Mouse (Mus musculus) 3T3-L1 (cell line): Measurements from ENCODE around the gene Xpa.
A peak's percentile ranks its signal among the peaks of the same experiment; 100 is the strongest.

Experiments
- DNase-seq: peaks from one replicate; pipeline ENCODE4 v3.0.0-alpha.2; 2015; ENCODE audit warnings: low read depth, low spot score

Xpa gene

DNA sequence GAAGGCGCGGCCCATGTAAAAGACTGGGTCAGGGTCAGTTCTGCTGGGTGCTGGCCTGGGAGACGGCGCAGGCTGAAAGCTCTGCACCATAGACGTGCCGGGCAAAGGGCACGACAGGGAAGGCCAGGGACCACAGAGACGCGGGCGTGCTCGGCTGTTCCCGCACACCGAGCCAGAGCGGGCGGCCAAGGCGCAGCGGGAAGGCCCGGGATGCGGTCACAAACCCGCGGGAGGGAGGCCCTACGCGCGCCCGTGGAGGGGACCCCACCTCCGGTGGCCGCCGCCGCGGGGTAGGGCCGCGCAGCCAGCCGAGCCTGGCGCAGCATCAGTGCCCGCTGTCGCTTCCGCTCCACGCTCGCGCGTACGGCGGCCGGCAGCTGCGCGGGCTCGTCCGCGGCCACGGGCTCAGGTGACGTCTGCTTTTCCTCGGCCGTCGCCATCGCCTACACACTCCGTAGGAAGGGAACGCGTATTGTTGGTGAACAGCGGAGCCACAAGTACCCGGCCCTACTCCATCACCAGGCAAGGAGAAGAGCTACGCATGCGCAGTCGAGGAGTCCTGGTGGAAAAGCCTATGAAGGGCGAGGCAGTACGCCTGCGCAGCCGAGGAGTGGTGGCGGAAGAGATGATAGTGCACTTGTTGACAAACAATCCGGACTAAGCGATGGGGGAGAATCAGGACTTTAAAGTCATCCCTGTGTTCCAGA lies at the start of gene Xpa:
TSS of gene Xpa (minus strand) at position 531 of the 707 bp plus-strand sequence.
- peak; percentile 97 for DNase-seq

DNA sequence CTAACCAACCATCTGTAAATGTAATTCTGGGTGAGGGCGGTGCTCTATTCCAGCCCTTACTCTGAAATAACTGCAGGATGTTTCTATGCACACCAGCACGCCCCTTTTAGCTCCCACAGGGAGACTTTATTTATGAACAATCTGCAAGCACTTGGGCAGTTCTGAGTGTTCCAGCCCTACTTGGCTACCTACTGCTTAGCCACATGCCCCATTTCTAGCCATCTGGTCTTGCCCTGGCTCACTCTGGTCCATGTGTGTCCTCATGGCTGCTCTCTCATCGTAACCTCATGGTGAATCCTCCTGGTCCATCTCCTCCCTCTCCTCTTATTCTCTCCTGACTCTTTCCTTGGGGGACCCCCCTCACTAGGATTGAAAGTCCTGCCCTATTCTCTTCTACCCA lies 39.8 kb upstream of the Xpa start:
- no peak for DNase-seq

DNA sequence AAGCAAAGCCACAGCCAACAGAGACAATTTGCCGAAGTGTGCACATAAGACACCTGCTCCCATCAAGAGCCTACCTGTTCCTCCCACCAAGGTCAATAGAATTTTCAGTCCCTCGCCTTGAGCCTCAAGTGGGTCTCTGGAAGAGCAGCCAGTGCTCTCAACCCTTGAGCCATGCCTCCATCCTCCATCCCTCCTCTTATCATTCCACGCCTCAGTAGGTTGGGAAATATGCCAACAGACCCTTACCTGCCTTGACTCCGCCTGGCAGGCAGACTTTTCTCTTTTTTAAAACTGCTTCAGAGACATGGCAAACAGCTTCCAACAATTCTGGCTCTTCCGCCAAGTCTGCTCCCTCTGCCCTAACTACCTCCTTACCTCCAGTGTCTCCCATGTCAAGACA lies 38.6 kb upstream of the Xpa start:
- DNase-seq: no peak

DNA sequence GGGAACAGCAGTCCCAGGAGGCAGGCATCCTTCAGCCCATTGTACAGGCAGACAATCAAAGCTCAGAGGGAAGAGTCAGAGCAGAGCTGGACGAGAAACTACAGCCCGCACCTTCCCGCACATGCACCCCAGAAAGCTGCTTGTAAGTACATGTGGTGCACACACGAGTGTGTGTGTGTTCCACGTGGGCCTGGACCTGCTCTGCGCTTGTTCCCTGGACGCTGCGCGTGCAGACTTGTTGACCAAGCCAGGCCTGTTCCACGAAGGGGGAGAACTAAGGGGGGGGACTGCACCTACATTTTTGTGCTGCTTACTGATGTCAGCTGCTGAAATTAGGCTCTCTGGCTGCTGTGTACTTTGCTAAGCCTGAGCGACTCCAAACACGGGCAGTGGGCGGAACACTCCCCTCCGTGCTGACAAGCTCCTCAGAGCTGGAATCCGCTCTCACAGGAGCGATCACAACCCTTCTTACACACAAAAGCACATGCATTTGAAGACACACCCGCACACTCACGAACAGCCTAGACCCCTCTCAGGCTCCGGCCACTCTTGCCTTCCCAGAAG lies 30.9 kb upstream of the Xpa start:
- no peak for DNase-seq

DNA sequence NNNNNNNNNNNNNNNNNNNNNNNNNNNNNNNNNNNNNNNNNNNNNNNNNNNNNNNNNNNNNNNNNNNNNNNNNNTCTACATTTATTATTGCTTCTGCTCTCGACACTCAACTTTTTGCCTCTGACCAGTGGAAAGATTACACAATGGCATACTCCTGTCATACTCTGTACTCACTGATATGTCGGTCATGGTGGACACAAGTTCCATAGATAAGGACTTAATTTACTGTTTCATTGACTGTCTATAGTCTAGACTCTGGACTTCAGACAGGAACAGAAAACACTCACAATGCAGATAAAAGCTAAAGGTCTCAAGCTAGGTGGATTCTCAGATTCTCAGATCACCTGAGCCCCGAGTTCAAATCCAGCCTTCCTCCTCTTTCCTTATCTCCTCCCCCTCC lies 25.0 kb upstream of the Xpa start:
- no peak for DNase-seq

DNA sequence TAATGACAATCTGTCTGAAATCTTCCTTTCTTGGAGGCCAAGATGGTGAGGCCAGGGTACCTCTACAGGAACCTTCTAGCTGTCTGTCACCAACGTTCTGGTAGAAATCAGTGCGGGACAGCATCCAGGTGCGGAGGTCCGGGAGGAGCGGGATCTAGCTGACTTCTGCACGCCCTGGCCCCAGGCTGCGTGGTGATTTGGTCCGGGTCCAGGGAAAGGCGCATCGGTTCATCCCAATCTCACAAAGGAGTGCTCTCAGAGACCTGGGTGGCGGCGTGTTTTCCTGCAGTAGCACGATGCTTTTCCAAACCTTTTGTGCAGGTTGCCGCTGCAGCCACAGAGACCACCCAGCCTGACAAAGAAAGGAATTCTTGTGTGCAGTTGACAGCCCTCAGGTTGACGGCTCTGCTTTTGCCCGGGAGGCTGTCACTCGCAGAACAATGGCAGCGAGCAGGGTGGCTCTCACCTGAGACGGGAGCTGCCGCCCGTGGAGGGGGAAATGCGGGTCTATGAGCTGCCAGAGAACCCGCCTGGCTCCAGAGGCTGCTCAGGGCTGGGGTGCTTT lies 6.5 kb upstream of the Xpa start:
- no peak for DNase-seq

DNA sequence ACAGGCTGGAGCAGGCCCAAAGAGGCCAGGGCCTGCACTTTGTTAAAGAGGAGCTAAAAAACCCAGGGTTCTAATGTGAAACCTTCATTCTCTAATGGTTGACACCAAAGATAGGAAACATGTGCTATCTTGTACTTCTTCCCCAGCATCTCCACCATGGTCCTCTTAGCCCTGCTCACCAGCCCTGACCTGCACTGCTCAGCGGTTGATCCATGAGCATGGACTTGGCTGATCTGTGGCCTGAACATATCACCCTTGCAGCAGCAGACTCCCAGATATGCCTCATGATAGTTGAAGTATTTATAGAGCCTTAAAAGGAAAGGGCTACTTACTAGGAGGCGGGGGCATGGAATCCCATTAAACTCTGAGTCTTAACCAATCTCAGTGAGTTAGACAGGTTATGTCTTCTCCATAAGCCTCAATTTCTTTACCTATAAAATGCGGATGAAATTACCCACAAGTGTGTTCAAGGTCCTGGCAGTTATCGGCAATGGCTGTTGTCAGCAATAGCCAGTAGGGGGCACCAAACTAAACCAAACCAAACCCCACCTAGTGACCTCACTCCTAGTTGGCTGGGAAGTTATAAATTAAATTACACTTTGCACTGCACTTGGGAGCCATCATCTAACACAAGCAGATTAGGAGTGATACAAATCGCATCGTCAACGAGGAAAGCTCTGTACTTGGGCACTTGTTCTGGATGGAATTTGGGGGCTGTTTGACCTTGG lies 5.9 kb upstream of the Xpa start:
- DNase-seq: peak; percentile 84

DNA sequence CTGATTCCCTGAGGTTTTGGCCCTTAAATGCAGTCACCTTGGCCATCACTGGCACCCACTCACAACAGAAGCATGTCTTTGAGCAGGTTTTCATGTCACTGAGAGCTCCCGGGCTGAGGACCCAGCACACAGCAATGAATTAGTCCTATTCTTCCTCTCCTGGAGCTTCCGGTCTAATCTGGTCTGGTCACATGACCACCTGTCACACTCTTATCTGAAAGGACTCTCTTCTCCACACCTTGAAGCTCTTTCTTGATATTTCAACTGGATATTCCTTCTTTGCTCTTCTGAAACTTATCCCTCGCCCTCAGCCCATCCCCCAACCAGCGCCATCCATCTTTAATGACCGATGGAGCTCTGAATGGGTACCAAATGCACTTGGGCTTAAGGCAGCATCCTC lies 2.0 kb upstream of the Xpa start:
- no peak for DNase-seq

DNA sequence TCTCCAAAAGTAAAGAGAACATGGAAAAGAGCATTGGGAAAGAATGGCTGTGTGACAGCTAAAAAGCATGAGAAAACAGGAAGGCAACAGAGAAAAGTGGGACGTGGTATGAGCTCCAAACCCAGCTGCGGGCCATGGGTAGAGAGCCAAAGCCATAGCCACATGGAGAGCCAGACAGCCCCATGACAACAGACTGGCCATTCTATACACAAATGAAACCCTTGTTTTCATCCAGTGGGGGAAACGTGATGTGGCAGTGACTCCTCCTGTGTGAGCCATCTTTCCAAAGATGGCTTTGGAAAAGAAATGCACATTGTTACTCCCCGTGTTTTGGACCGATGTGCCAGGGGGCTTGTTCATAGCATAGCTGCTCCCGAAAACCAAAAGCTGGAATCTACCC lies 402 bp upstream of the Xpa start:
- no peak for DNase-seq

DNA sequence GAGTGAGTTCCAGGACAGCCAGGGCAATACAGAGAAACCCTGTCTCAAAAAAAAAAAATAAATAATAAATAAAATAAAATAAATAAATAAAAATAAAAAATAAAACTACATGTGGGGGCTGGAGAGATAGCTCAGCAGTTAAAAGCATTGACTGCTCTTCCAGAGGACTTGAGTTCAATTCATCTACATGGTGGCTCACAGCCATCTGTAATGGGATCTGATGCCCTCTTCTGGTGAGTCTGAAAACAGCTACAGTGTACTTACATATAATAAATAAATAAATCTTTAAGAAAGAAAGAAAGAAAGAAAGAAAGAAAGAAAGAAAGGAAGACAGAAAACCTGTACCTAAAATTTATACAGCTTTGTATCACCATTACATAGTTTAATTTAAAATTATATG lies 4.1 kb downstream of the Xpa start:
- peak; percentile 19 for DNase-seq

DNA sequence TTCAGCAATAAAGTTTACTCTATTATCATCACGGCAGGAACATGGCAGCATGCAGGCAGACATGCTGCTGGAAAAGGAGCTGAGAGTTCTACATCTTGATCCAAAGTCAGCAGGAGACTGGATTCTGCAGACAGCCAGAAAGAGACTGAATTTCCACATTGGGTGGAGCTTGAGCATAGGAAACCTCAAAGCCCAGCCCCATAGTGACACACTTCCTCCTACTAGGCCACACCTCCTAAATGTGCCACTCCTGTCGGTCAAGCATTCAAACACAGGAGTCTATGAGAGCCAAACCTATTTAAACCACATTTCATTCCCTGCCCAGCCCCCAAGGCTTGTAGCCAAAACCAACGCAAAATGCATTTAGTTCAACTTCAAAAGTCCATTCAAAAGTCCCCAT lies 9.6 kb downstream of the Xpa start:
- peak; percentile 27 for DNase-seq

DNA sequence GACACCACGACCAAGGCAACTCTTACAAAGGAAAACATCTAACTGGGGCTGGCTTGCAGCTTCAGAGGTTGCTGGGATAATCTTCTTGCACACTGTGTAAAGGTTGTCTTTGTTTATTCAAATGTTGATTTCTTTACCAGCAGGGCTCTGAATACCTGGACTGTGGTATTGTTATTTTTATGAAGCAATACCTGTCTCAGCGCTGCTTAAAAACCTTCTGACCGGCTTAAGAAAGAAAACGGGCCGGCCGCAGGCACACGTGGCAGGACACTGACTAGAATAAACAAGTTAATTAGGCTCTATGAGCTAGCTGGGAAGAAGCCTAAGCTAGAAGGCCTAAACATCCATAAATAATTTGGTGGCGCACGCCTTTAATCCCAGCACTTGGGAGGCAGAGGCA lies 10.2 kb downstream of the Xpa start:
- DNase-seq: no peak

DNA sequence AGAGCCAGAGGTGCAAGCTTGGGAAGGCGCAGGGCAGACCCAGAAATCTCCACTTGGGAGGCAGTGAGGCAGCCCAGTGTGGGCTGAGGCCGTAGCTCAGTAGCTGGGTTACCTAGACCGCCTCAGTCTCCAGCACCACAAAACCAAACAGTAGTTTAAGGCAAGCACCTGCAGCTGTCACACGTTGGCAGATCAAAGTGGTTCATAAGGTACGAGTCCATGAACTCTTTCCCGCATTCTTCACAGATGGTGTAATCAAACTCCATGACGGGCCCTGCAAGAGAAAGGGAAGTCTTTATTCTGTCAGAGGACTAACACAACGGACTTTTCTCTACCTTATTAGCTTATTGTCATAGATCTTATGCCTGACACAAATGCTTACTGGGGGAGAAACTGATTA lies 10.7 kb downstream of the Xpa start:
- no peak for DNase-seq

DNA sequence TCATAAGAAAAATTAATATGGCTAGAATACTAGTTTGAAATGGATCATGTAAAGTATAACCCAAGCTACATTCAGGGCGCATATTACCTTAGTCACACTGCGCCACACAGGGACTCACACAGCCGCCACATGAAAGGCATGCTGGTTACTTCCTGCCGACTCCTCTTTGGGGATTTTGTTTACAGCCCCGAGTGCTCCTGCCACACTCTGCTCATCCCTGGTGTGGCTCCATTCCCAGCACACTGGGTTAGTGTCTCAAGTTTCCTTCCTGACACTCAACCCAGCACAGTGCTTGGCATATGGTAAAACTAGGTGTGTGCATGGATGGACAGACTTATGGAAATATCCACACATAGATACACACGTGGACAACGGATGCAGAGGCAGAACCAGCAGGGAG lies 13.9 kb downstream of the Xpa start:
- DNase-seq: no peak

DNA sequence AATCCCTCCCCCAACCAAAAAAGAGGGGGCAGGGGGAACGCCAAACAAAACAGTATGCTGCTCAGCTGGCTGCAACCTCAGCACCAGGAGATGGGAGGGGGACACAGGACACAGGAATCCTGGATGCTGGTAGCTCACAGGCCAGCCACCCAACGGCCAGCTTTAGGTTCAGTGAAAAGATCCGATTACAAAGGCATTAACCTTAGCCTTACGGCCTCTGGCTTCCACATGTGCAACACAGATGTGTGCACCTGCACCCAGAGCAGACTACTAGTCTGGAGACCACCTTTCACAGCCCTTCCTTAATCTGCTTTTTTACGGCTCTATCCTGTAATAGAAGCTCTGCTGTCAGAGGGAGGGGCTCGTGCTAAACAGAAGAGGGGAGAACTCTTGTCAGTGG lies 14.9 kb downstream of the Xpa start:
- no peak for DNase-seq

DNA sequence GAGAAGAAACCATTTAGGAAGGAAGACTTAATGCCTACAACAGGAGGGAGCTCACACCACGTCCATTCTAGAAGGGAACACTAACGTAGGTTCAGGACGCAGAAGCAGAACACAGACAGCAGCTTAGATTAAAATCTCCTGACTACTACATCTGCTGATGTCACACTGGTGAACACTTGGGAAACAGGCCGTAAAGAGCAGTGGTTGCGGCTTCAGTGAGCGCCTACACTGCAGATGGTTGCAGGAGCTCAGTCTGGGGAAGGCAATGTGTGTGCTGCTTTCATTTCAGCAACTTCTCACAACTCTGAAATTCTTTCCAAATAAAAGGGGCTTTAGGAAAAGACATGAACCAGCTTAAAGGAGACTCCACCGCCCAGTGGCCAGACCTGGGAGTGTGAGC lies 18.6 kb downstream of the Xpa start:
- peak; percentile 13 for DNase-seq

DNA sequence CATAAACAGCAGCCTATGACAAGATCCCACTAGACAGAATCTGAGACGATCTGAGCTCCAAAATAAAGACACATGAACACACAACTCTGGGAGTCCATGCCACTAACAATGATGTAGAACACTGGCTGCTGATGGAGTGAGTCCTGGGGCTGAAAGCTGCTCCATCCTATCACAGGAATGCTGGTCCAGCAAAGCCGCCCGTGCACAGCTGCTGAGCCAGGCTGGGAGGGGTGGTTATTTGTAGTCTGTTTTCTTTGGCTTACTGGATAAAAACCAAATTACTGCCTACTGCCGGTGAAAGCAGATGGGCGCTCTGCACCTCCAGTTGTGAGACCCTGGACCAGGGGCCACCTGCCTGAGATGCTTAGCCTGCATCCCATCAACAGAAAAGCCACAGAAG lies 19.1 kb downstream of the Xpa start:
- no peak for DNase-seq

DNA sequence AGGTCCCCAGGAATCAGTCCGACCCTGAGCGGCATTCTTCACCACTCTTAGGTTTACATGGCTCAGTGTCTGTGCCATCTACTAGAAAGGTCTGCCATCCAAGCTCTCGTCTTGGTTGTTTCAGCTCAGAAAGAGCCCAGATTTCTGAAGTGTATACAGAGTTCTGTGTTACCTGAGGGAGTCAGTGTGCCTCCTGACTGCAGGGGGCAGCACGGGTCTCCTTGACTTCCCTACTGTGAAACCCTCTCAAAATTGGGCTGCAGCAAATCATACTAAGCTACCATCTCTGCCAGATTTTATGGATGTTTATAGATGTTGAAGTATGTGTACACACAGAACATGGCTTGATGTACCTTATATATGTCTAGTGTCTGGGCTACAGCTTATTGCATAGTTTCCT lies 19.8 kb downstream of the Xpa start:
- peak; percentile 18 for DNase-seq

DNA sequence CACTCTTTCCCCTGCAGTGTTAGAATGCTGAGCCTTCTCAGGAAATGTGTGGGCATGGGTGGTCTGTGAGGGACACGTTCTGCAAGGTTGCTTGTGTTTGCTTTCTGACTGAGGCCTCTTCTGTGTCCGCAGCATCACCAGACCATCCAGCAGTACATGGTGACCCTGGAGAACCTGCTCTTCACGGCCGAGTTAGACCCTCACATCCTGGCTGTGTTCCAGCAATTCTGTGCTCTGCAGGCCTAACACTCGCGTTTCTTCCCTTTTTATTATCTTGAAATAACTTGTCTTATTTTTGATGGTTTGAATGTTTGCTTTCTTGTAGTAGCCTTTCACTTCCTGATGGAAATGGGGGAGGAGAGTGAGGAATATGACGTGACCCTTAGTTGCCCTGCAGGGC lies 24.4 kb downstream of the Xpa start:
- DNase-seq: no peak

DNA sequence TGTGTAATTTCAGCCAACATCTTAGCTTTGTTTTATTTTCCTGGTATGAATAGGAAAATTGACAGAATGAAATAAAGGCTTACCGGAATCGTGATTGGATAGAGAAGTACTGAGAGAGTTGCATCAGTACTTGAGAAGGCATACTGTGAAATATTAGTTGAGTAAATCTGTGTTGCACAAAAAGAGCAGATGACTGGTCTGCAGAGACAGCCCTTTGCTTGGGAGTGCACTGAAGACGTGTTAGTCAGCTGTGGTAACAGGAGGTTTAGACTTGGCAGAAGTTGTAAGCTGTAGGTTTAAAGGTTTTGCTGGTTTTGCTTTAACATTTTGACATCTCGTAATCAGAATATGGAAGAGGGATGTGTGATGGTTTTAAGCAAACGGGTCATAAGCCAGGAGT lies 30.3 kb downstream of the Xpa start:
- DNase-seq: no peak

DNA sequence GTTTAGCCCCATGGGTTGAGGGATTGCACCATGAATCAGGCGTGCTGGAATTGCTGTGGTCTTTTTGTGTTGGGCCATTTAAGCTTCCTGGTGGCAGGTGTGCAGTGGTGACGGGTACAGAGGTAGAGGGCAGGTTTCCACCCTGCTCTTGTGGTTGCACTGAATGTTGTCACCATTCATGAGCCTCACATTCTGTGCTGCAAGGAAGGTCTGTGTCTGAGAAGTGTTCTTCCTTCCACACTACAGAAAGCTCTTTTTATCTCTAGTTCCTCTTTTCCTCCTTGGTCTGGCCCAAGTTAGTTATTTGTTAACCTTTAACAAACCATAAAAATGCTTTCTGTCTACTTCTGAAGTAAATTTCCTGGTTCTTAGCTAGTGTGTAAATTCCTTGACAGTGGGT lies 32.1 kb downstream of the Xpa start:
- no peak for DNase-seq

DNA sequence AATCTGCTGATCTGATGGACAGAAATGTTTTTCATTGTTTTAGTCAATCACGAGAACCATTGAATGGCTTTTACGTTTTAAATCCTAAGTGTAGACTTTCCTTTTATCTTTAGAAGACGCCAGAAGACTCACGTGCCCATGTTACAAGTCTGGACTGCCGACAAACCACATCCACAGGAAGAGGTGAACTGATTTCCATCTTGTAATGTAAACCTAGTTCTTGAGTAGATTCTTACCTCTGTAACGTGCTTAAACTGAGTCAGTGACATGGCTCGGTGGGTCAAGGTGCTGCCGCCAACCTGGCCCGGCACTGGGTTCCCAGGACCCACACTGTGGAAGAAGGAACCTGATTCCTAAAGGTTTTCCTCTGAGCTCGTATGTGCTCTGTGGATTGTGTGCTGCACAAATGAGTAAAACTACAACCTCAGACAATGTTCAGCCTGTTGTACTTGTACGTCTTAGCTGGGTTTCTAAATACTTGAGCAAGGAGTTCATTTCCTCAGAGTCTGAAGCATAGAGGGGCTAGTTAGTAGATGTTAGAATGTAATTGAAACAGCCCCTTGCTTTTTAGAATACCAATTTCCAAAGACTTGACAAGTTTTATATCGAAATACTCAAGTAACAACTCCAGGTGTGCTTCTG lies 44.1 kb downstream of the Xpa start:
- no peak for DNase-seq
